In genomic region chr9:97449316-97450050, GRCm38 (mm10) we compare ENCODE assay signal across 10 mouse cellular contexts.
DNase-seq lines count a peak whose midpoint lies in the region; ATAC-seq and TF ChIP-seq lines count a peak whose summit lies in the region.
"Had no signal": no experiment of that assay in that cellular context is flagged by ENCODE, and none has a peak within 500 bp of the region (broad histone marks: within the 10 kb centered on the region; RNA-seq: fewer than 3 reads in every experiment).

No protein-coding gene starts in this region.

- no peak for TF ChIP-seq CTCF in gastrocnemius, adult 2 months (IDR thresholded peaks at IDR 0.05)
- TF ChIP-seq CTCF in brain, embryonic 14.5 days (IDR thresholded peaks at IDR 0.05; ENCODE audit: borderline replicate concordance, extremely low read depth, insufficient read depth, insufficient read length): no peak

- no peaks in the 10 kb centered on the region for H3K36me3 ChIP-seq in lung, embryonic 15.5 days
- no peaks in the 10 kb centered on the region for H3K36me3 ChIP-seq in intestine, embryonic 16.5 days (ENCODE audit: control insufficient read depth, insufficient read depth, low read length)
- H3K36me3 ChIP-seq: stomach, embryonic 15.5 days had no signal

- H3K9me3 ChIP-seq in lung, embryonic 15.5 days: no peaks in the 10 kb centered on the region
- no peaks in the 10 kb centered on the region for H3K9me3 ChIP-seq in intestine, embryonic 16.5 days (ENCODE audit: control insufficient read depth, low read length)
- H3K9me3 ChIP-seq: stomach, embryonic 15.5 days had no signal

- H3K4me2 ChIP-seq in lung, embryonic 15.5 days: no peak overlapping the region
- H3K4me2 ChIP-seq in intestine, embryonic 16.5 days (ENCODE audit: low read depth, low read length): no peak overlapping the region
- H3K4me2 ChIP-seq: stomach, embryonic 15.5 days had no signal

- H3K9ac ChIP-seq in lung, embryonic 15.5 days: no peak overlapping the region
- H3K9ac ChIP-seq in intestine, embryonic 16.5 days (ENCODE audit: low read depth, low read length): no peak overlapping the region
- H3K9ac ChIP-seq: stomach, embryonic 15.5 days had no signal

- no peaks in the 10 kb centered on the region; the same call in 1 of the 2 replicates for H3K4me1 ChIP-seq in lung, embryonic 15.5 days
- no peaks in the 10 kb centered on the region for H3K4me1 ChIP-seq in intestine, embryonic 16.5 days (ENCODE audit: control insufficient read depth, insufficient read depth, low read length)
- H3K4me1 ChIP-seq: stomach, embryonic 15.5 days had no signal

- intact Hi-C loops in gastrocnemius, adult 2 months (cut with DNase I): no loop called here

- TF ChIP-seq POLR2A in brain, embryonic 14.5 days (IDR thresholded peaks at IDR 0.05; ENCODE audit: borderline replicate concordance, extremely low read depth, insufficient read depth, insufficient read length, poor library complexity, severe bottlenecking): no peak

- DNase-seq in gastrocnemius, adult 2 months: peak; percentile 20
- DNase-seq in gastrocnemius, postnatal 4 days (ENCODE audit: low spot score in 2 of 2): no peak
- peak; percentile 76 for DNase-seq in brain, embryonic 14.5 days (ENCODE audit: low read depth)
- DNase-seq in cerebellum, postnatal 14 days: peak; percentile 70 to 82
- no peak for DNase-seq in embryo, embryonic 10 days (ENCODE audit: low spot score)

- no peak overlapping the region for H3K4me3 ChIP-seq in gastrocnemius, adult 2 months
- H3K4me3 ChIP-seq in lung, embryonic 15.5 days: no peak overlapping the region
- no peak overlapping the region for H3K4me3 ChIP-seq in intestine, embryonic 16.5 days (ENCODE audit: low read length)
- H3K4me3 ChIP-seq: stomach, embryonic 15.5 days had no signal

- peak; percentile 52; the same call in 1 of the 2 replicates for ATAC-seq in lung, embryonic 15.5 days (ENCODE audit: borderline replicate concordance, extremely low read depth, low FRiP score, low TSS enrichment)
- ATAC-seq in erythroblast, adult 5-6 weeks (replicated peaks; ENCODE audit: low FRiP score, poor library complexity, severe bottlenecking): no peak
- no peak for ATAC-seq in intestine, embryonic 16.5 days
- ATAC-seq: hindbrain, embryonic 16.5 days had no signal

- H3K27ac ChIP-seq in gastrocnemius, adult 2 months: no peak overlapping the region
- no peak overlapping the region for H3K27ac ChIP-seq in lung, embryonic 15.5 days
- no peak overlapping the region for H3K27ac ChIP-seq in intestine, embryonic 16.5 days (ENCODE audit: low read length)
- H3K27ac ChIP-seq: stomach, embryonic 15.5 days had no signal

- WGBS in lung, embryonic 15.5 days: 54% methylated on average over 13 of the region's 13 CpGs
- whole genome bisulfite sequencing in intestine, embryonic 16.5 days: 70% methylated on average over 13 of the region's 13 CpGs

- no peaks in the 10 kb centered on the region for H3K27me3 ChIP-seq in lung, embryonic 15.5 days
- H3K27me3 ChIP-seq in intestine, embryonic 16.5 days (replicated peaks; ENCODE audit: control insufficient read depth, insufficient read depth, low read length): no peaks in the 10 kb centered on the region
- H3K27me3 ChIP-seq: stomach, embryonic 15.5 days had no signal

Comparison
In these comparisons a context has a peak if more than half of its experiments do, and no peak if none do; other contexts are left out.
1. DNase-seq: peak in gastrocnemius, adult 2 months (single experiment), brain, embryonic 14.5 days (single experiment) and cerebellum, postnatal 14 days (2 of 2); none in gastrocnemius, postnatal 4 days (0 of 2) and embryo, embryonic 10 days (single experiment).